ENCODE assay signal across 17 mouse cellular contexts in genomic region chr3:94774039-94774438, GRCm38 (mm10). TPM values are rescaled to one million over a fixed set of nuclear protein-coding genes. Genes with fewer than 3 reads are reported as not detected.
DNase-seq lines count a peak whose midpoint lies in the region; ATAC-seq lines count a peak whose summit lies in the region.
"Had no signal": no experiment of that assay in that cellular context is flagged by ENCODE, and none has a peak within 500 bp of the region (broad histone marks: within the 10 kb centered on the region; RNA-seq: fewer than 3 reads in every experiment).

No protein-coding gene starts in this region.

- ATAC-seq in monocyte, adult 5-6 weeks (replicated peaks; ENCODE audit: insufficient number of reproducible peaks, low FRiP score, low TSS enrichment, poor library complexity, severe bottlenecking) = no peak
- ATAC-seq: forebrain, postnatal 0 days; intestine, embryonic 15.5 days; liver, postnatal 0 days had no signal

- peak; percentile 19 for DNase-seq in adrenal gland, postnatal 14 days
- DNase-seq in adrenal gland, postnatal 4 days (ENCODE audit: low spot score in 2 of 2) = no peak
- DNase-seq in layer of hippocampus, adult 11-12 months (ENCODE audit: low spot score) = peak; percentile 12
- no peak for DNase-seq in layer of hippocampus, adult 9-10 months (ENCODE audit: low spot score)
- DNase-seq in monocyte, adult 2 months (ENCODE audit: low read depth in 1 of 2, low spot score in 2 of 2) = peak; percentile 37 to 42
- peak; percentile 17 to 31 for DNase-seq in spleen, postnatal 14 days (ENCODE audit: low spot score in 2 of 2)
- DNase-seq in cerebellum, postnatal 10 days = no peak
- DNase-seq: cerebellum, adult 11 months; cerebellum, postnatal 14 days; forebrain, postnatal 0 days; gastrocnemius, postnatal 36 days; layer of hippocampus, postnatal 36 days; liver, postnatal 0 days had no signal

RNA-seq across cellular contexts. Expression of gene Cgn, which starts 12.3 kb away (rescaled TPM):
- total RNA-seq in adrenal gland, postnatal 14 days (2021) = 2.0 and 3.3 TPM in 2 replicates
- total RNA-seq in adrenal gland, postnatal 4 days (2021) = 1 to 10 TPM; 3.7 to 6.2 TPM
- total RNA-seq in monocyte, adult 5-6 weeks (2017) = 0.32 TPM in 1 of 3 replicates, not detected in the others
- total RNA-seq: hematopoietic stem cell, adult 5-6 weeks; neutrophil, adult 5-6 weeks had no signal

Comparison
In these comparisons a context has a peak if more than half of its experiments do, and no peak if none do; other contexts are left out.
1. DNase-seq: peak in adrenal gland, postnatal 14 days (single experiment), layer of hippocampus, adult 11-12 months (single experiment), monocyte, adult 2 months (2 of 2) and spleen, postnatal 14 days (2 of 2); none in adrenal gland, postnatal 4 days (0 of 2), layer of hippocampus, adult 9-10 months (single experiment) and cerebellum, postnatal 10 days (0 of 2).